Mouse (Mus musculus): ENCODE data around the gene Wwox. TPM values are rescaled to one million over a fixed set of nuclear protein-coding genes. Genes with fewer than 3 reads are reported as not detected.

Wwox gene
- polyA plus RNA-seq, 1 experiment from 2014 or later, result 13.8 TPM

DNA sequence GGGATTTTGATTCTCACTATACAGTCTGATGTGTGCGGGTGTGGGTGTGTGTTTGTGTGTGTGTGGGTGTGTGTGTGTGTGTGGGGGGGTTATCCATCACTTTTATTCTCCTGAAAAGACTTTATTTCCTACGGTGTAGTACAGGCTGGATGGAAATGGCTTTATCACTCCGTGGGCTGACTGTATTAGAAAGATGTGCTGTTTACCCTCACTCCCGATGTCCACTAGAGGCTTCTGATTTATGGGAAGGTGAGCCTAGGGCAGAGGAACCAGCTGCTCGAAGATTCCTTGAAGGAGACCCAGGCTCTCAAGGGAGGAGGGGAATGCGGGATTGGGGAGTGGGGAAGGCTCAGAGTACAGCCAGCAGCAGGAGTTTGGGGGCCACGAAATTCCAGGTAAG is 351.3 kb downstream of the Wwox start:
- H3K27me3 ChIP-seq (ENCODE audit: control insufficient read depth, insufficient read depth, low read length), result no peaks in the 10 kb centered on the region
- H3K9ac ChIP-seq (replicated peaks; ENCODE audit: low read depth, low read length), result no peak overlapping the region
- 69% methylated on average over 7 of the region's 7 CpGs for WGBS
- H3K9me3 ChIP-seq (ENCODE audit: control insufficient read depth, low read length), result no peaks in the 10 kb centered on the region
- H3K4me1 ChIP-seq (ENCODE audit: control insufficient read depth, insufficient read depth, low read length), result no peaks in the 10 kb centered on the region
- no peak overlapping the region for H3K27ac ChIP-seq (ENCODE audit: low read depth, low read length)
- H3K36me3 ChIP-seq (ENCODE audit: control insufficient read depth, insufficient read depth, low read length), result no peaks in the 10 kb centered on the region
- H3K4me3 ChIP-seq (ENCODE audit: low read depth, low read length), result no peak overlapping the region
- ATAC-seq (ENCODE audit: low read depth), result no peak
- no peak overlapping the region for H3K4me2 ChIP-seq (ENCODE audit: low read depth, low read length)

DNA sequence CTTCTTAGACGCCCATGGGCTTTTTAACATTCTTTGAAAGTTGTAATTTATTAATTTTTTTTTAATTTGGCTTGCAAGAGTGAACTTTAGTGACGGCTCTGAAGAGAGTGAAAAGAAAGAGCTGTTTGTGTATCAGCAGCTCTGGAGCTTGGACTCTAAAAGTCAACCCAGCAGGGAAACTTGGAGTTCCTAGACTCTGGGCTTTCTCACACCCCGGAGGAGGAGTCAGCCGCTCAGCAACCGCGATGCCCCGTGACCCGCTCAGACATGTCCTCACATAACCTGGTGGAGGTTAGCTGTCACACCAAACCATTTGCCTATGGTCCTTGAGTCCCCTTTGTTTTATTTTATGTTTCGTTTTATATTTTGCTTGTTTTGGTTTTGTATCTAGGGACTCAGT is 354.2 kb downstream of the Wwox start:
- 85% methylated on average over 9 of the region's 9 CpGs for WGBS
- Histone ChIP-seq H3K36me3 (ENCODE audit: control insufficient read depth, insufficient read depth, low read length) (no peaks in the 10 kb centered on the region), H3K27ac (ENCODE audit: low read depth, low read length) (no peak overlapping the region), H3K9me3 (ENCODE audit: control insufficient read depth, low read length) (no peaks in the 10 kb centered on the region), H3K4me2 (ENCODE audit: low read depth, low read length) (no peak overlapping the region), H3K4me3 (ENCODE audit: low read depth, low read length) (no peak overlapping the region), H3K4me1 (ENCODE audit: control insufficient read depth, insufficient read depth, low read length) (no peaks in the 10 kb centered on the region), H3K27me3 (ENCODE audit: control insufficient read depth, insufficient read depth, low read length) (no peaks in the 10 kb centered on the region), H3K9ac (replicated peaks; ENCODE audit: low read depth, low read length) (no peak overlapping the region)
- ATAC-seq (ENCODE audit: low read depth), result no peak

DNA sequence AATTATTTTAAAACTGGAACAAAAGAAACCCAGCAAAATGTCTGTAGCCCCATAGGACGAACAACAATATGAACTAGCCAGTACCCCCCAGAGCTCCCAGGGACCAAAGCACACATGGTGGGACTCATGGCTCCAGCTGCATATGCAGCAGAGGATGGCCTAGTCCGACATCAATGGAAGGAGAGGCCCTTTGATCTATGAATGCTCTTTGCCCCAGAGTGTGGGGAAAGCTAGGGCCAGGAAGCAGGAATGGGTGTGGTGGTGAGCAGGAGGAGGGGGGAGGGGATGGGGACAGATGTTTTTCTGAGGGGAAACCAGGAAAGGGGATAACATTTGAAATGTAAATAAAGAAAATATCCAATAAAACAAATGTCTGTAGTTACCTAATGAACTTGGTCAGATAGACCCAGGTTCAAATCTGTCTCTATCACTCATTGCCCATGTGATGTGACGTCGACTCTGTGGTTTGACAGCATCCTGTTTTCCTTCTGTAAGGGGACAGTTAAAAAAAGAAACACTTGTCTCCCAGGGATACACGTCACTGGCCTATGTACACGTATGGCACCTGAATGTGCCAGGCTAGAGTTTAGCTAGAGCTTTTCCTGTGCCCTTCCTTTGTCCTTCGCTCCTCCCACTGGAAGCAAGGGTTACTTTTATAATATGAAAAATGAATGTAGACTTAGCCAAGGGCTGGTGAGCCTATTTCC is 362.1 kb downstream of the Wwox start:
- WGBS, result 69% methylated on average over 7 of the region's 7 CpGs
- Histone ChIP-seq H3K27me3 (ENCODE audit: control insufficient read depth, insufficient read depth, low read length) (no peaks in the 10 kb centered on the region), H3K36me3 (ENCODE audit: control insufficient read depth, insufficient read depth, low read length) (no peaks in the 10 kb centered on the region), H3K9ac (replicated peaks; ENCODE audit: low read depth, low read length) (no peak overlapping the region), H3K27ac (ENCODE audit: low read depth, low read length) (no peak overlapping the region), H3K4me2 (ENCODE audit: low read depth, low read length) (no peak overlapping the region), H3K4me1 (ENCODE audit: control insufficient read depth, insufficient read depth, low read length) (no peaks in the 10 kb centered on the region), H3K9me3 (ENCODE audit: control insufficient read depth, low read length) (no peaks in the 10 kb centered on the region), H3K4me3 (ENCODE audit: low read depth, low read length) (no peak overlapping the region)
- no peak for ATAC-seq (ENCODE audit: low read depth)

DNA sequence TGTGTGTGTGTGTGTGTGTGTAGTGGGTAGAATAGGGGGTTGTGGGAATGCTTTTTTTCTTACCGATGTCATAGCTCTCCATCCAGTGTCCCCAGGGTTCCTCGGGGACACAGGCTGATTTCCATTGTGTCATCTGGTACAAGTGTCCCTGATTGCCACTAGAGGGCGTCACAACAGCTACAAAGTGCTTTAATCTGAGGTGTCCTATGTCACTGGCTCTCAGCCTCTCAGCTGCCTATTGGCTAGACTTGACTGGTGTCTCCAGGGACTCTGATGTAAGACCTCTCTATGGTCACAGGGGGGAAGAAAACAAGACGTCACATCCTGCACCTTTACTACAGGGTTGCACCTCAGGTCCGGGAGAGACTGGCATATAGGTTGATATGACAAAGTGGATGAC is 363.7 kb downstream of the Wwox start:
- no peak overlapping the region for H3K9ac ChIP-seq (replicated peaks; ENCODE audit: low read depth, low read length)
- no peaks in the 10 kb centered on the region for H3K4me1 ChIP-seq (ENCODE audit: control insufficient read depth, insufficient read depth, low read length)
- H3K4me2 ChIP-seq (ENCODE audit: low read depth, low read length), result no peak overlapping the region
- H3K4me3 ChIP-seq (ENCODE audit: low read depth, low read length), result no peak overlapping the region
- no peak for ATAC-seq (ENCODE audit: low read depth)
- WGBS, result 37% methylated on average over 5 of the region's 5 CpGs
- no peaks in the 10 kb centered on the region for H3K9me3 ChIP-seq (ENCODE audit: control insufficient read depth, low read length)
- no peak overlapping the region for H3K27ac ChIP-seq (ENCODE audit: low read depth, low read length)
- no peaks in the 10 kb centered on the region for H3K27me3 ChIP-seq (ENCODE audit: control insufficient read depth, insufficient read depth, low read length)
- H3K36me3 ChIP-seq (ENCODE audit: control insufficient read depth, insufficient read depth, low read length), result no peaks in the 10 kb centered on the region

DNA sequence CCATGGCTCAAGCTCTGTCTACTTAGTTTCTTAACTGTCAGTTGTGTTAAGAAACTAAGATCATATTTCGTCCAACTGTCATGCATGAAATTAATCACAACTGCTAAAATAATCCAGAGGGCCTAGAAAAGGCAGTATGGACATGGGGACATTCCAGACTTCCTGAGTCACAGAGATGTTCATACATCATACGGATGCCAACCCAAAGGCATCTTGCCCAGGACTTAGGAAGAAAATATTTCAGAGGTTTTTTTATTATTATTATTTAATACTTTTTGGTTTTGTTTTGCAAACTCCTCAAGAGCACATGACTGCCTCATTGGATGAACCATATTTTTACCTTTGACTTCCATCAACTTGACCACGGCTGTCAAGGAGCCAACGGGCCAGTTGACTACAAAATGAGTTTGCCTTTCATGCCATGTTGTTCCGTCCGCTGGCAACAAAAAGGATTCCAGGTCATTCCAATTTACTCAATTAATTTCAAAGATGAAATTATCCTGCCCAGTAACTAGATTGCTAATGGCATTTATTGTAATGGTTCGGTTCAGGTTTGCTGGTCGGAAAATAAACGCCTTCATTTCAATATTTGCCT is 367.5 kb downstream of the Wwox start:
- H3K4me3 ChIP-seq (ENCODE audit: low read depth, low read length), result no peak overlapping the region
- 74% methylated on average over 9 of the region's 9 CpGs for WGBS
- no peak for ATAC-seq (ENCODE audit: low read depth)
- no peaks in the 10 kb centered on the region for H3K4me1 ChIP-seq (ENCODE audit: control insufficient read depth, insufficient read depth, low read length)
- H3K36me3 ChIP-seq (ENCODE audit: control insufficient read depth, insufficient read depth, low read length), result no peaks in the 10 kb centered on the region
- H3K9ac ChIP-seq (replicated peaks; ENCODE audit: low read depth, low read length), result no peak overlapping the region
- no peaks in the 10 kb centered on the region for H3K27me3 ChIP-seq (ENCODE audit: control insufficient read depth, insufficient read depth, low read length)
- no peaks in the 10 kb centered on the region for H3K9me3 ChIP-seq (ENCODE audit: control insufficient read depth, low read length)
- H3K4me2 ChIP-seq (ENCODE audit: low read depth, low read length), result no peak overlapping the region
- H3K27ac ChIP-seq (ENCODE audit: low read depth, low read length), result no peak overlapping the region

DNA sequence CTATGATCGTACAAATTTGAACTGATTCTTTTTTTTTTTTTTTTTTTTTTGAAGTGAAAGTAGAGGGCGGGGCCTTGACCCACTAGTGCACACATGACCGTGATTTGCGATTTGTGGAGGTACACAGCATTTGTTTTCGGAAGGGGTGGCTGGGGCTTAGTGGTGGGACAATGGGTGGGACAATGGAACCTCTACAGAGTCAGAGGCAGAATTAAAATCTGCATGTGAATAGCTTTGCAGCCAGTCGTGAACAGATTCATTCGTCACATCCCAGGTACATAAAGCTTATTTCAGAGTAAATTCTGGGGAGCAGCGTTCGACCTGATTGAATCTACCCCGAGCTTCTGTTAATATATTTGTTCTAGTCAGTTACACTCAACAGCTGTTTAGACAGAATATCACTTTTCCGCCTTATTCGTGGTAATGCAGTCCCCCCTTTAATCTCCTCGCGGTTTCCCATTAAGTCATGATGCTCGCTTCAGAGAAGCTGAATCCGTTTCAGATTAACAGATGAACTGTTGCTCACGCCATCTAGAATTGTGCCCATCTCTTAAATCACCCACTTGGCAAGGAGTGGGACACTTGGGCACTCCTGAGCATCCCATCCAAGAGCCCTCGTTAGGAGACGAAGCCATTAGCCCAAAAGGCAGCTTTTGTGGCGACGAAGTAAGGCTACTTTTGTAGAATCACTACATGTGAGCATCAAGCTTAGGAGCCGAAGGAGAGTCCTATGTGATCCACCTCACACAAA is 368.4 kb downstream of the Wwox start:
- ATAC-seq (ENCODE audit: low read depth), result no peak
- Histone ChIP-seq H3K9me3 (ENCODE audit: control insufficient read depth, low read length) (no peaks in the 10 kb centered on the region), H3K36me3 (ENCODE audit: control insufficient read depth, insufficient read depth, low read length) (no peaks in the 10 kb centered on the region), H3K9ac (replicated peaks; ENCODE audit: low read depth, low read length) (no peak overlapping the region), H3K4me3 (ENCODE audit: low read depth, low read length) (no peak overlapping the region), H3K27ac (ENCODE audit: low read depth, low read length) (no peak overlapping the region), H3K27me3 (ENCODE audit: control insufficient read depth, insufficient read depth, low read length) (no peaks in the 10 kb centered on the region), H3K4me1 (ENCODE audit: control insufficient read depth, insufficient read depth, low read length) (no peaks in the 10 kb centered on the region), H3K4me2 (ENCODE audit: low read depth, low read length) (no peak overlapping the region)
- 34% methylated on average over 22 of the region's 22 CpGs for WGBS

DNA sequence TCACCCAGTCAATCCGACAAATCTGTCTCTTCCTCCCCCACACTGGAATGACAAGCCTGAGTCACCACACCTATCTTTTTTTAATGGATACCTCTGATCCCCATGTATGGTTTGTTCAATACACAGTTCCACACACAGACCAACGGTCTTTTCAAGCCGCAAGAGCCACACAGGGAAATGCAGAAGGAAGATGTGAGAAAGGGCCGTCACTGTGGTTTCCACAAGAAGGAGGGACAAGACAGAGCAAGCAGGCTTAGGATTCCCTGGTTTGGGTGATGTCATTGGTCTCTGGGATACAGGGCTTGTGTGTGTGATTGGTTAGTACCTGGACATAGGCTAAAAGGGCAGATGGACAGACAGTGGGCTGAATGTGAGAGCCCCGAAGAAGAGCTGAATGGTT is 371.0 kb downstream of the Wwox start:
- Histone ChIP-seq H3K36me3 (ENCODE audit: control insufficient read depth, insufficient read depth, low read length) (no peaks in the 10 kb centered on the region), H3K27me3 (ENCODE audit: control insufficient read depth, insufficient read depth, low read length) (no peaks in the 10 kb centered on the region), H3K4me1 (ENCODE audit: control insufficient read depth, insufficient read depth, low read length) (no peaks in the 10 kb centered on the region), H3K4me3 (ENCODE audit: low read depth, low read length) (no peak overlapping the region), H3K4me2 (ENCODE audit: low read depth, low read length) (no peak overlapping the region), H3K9ac (replicated peaks; ENCODE audit: low read depth, low read length) (no peak overlapping the region), H3K27ac (ENCODE audit: low read depth, low read length) (no peak overlapping the region), H3K9me3 (ENCODE audit: control insufficient read depth, low read length) (no peaks in the 10 kb centered on the region)
- ATAC-seq (ENCODE audit: low read depth), result no peak
- 91% methylated on average over 5 of the region's 5 CpGs for WGBS

DNA sequence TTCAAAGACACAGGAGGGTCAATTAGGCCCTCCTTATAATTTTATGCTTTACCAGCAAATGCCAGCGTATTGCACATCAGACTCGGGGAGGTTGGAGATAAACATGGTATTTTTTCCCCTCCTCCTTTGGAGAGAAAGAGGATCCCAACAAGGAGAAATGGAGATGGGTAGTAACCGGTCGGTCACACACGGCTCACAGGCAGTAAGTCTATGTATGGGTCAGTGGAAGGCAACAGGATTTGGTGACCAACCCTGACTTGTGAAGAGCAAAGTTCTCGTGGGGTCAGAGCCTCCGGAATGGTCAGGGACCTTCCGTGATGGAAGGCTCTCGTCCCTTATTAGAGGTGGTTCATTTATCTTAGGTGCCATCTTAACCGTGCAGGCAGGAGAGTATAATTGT is 374.4 kb downstream of the Wwox start:
- no peak for ATAC-seq (ENCODE audit: low read depth)
- 79% methylated on average over 10 of the region's 10 CpGs for WGBS

More for the DNA sequence above, 374.4 kb downstream of the Wwox start:
- Histone ChIP-seq H3K4me3 (ENCODE audit: low read depth, low read length) (no peak overlapping the region), H3K27me3 (ENCODE audit: control insufficient read depth, insufficient read depth, low read length) (no peaks in the 10 kb centered on the region), H3K9me3 (ENCODE audit: control insufficient read depth, low read length) (no peaks in the 10 kb centered on the region), H3K4me1 (ENCODE audit: control insufficient read depth, insufficient read depth, low read length) (no peaks in the 10 kb centered on the region), H3K27ac (ENCODE audit: low read depth, low read length) (no peak overlapping the region), H3K9ac (replicated peaks; ENCODE audit: low read depth, low read length) (no peak overlapping the region), H3K4me2 (ENCODE audit: low read depth, low read length) (no peak overlapping the region), H3K36me3 (ENCODE audit: control insufficient read depth, insufficient read depth, low read length) (no peaks in the 10 kb centered on the region)

Data from neural tube, embryonic 14.5 days (tissue).